Mouse (Mus musculus) cerebellum, postnatal 25 days (tissue): ENCODE data around the gene Add1.

ENCODE experiments used
- DNase-seq, 2 experiments: peaks; one replicate each; pipeline ENCODE4 v3.0.0; 2021; ENCODE audit warnings: mixed read lengths in 2 of 2

Add1 gene

DNA sequence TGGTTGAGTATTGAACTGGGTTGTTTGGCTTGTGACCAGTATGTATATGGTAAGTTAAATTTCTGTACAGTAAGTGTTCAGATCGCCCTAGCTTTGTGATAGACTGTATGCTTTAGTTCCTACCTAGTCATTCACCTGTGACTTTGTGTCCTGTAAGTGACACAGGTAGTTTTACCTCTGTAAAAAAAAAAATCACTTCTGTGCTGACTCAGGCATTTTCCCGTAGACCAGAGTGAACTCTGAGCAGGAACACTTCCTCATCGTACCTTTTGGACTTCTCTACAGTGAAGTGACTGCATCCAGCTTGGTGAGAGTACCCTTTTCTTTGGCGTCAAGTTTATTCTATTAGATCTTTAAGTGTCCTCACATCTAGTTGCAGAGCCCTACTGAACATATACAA is 36.5 kb downstream of the Add1 start:
- no peak for DNase-seq

DNA sequence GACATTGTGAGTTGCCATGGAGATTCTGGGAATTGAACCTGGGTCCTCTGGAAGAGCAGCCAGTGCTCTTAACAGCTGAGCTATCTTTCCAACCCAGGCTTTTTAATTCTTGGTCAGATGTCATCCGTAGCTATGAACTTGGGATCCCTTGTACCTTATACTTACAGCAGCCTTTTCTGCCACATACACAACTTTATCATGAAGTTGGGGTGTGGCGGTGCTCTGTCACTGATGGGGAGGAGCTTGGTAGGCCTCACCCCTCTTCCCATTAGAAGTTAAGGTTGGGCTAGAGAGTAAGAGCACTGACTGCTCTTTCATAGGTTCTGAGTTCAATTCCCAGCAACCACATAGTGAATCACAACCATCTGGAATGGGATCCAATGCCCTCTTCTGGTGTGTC is 59.5 kb downstream of the Add1 start:
- no peak for DNase-seq

DNA sequence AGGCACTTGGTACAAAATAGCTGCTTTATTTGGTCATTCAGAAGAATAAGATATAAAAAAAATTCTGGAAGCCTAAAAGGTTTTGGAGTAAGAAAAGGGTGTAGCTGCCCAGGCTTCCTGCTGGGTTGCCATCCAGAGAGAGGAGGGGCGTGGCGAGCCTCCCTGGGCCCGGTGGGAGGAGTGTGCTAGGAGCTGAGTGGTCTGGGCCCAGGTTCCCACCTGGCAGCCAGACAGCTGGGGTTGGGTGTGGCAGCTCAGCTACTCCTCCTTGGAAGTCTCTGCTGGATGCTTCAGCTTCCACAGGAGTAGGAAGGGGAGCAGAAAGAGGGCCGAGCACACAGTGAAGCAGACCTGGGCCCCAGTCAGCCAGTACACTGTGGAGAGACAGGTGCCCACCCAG is 60.2 kb downstream of the Add1 start:
- DNase-seq = no peak

DNA sequence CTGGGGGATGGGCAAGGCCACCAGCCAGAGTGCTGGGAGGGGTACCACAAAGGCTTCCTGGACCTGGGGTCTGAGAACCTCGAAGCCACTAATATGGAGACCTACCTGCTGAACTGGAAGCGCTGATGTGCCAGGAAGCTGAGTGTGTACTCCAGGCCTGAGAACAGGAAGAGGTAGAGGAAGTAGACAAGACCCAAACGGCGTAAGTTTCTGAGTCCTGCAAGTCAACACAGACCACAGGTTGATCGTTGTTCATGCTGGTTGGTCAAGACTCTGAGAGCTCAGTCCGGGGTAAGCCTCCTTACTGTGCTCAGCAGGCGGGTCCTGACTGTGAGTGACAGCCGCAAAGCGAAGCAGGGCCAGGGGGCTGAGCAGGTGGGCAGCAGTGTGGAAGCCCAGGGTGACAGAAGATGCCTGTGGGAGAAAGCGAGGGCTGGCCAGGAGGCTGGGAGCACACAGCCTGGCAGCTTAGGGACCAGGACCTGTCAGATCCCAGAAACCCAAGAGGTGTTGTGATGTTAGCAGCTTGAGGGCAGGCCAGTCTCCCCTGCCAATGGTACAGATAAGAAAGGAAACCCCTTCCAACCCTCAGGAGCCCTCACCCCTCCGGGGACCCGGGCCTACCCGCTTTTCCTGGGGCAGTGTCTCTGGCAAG is 61.4 kb downstream of the Add1 start:
- DNase-seq = no peak

DNA sequence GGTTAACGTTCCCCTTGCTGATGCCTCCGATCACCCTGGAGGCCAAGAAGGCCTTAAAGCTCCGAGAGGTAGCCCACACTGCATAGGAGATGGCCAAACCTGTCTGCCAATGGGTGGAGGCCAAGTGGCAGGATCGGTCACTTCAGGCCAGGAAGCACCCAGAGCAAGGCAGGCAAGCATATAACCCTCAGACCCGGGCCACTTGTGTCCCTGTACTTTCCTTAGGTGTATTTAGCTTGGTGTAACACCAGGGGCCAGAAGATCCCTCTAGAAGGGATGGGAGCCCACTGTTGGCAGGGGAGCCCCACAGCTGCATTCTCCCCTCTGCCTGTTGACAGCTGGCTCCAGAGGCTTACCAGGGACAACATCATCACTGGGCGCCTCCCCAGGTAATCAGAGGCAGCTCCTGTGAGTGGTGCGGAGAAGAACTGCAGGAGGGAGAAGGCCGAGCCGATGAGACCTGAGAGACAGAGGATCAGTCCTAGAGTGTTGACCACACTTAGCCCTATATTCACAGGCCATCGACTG is 62.3 kb downstream of the Add1 start:
- DNase-seq = peak; percentile 31 to 41

DNA sequence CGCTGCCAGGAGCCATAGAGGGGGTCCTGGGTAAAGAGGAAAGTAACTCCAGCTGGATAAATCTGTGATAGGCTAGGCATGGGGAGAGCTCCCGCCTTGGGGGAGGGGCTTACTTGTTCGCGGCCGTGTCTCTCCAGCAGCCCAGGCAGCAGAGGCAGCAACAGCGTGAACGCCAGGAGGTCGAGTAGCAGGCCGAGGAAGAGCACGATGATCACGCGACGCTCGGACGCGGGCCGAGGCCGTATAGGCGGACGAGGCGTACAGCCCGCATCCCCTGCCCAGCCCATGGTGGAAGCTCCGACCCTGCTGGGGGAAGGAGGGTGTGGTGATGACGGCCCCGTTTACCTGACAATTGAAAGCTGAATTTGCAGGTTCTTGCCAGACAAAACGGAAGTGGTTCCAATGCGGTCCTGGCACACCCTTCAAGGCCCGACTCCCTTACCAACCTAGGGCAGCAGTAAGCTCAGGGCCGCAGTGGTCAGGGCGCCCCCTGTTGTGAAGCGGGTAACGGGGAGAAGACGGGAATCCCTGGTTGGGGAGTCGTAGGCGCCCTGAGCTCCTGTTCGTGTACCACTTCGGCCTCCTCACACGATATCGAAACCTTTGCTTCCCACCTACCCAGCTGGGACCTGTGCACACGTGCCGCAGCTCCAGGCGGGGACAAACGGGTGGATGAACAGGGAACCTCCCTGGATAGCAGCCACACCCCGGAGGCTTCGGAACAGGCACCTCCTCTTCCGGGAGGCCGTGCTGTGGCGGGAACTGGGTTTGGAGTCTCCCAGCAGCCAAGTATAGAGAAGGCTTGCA is 63.2 kb downstream of the Add1 start, which contains the start of gene Mfsd10:
TSS of gene Mfsd10 (minus strand) at position 732 of the 807 bp plus-strand sequence.
- DNase-seq = peak; percentile 79 to 87

DNA sequence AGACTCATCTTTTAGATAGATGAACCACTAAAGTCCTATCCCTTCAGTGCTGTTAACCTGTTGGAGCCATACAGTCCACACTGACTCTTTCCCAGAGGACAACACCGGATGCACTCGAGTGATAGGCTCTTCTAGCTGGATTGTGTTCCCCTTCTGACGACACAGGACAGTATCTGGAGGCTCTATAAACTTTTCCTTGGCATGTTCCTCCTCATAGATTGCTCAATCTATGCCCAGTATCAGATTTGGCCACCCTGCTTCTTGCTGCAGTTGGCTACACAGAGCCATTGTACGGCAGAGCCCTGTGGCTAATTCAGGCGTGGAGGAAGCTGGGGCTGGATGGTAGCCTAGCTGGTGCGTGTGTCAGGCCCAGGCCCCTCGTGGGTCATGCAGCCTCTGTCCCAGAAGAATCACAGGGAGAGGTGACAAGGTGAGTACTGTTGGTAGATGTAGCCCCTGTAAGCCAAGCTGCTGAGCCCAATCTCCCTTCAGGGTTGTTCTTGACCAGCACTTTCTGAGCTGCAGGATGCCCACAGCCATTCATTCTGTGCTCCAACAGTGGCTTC is 64.2 kb downstream of the Add1 start:
- DNase-seq = no peak

DNA sequence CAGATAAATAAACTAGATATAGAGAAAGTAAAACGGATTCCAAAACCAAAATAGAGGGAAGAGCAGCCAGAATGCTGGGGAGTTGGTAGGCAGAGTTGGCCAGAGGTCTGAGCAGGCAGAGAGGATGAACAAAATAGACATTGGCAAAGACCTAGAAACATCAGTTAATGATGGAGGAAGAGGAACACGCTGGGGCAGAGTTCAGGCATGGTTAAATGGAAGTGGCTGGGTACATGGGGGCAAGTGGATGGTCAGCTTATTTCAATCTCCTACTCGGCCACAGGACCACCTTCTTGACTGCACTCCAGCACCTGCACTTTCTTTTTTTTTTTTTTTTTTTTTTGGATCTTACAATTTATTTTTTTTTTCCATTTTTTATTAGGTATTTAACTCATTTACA is 68.5 kb downstream of the Add1 start:
- no peak for DNase-seq

DNA sequence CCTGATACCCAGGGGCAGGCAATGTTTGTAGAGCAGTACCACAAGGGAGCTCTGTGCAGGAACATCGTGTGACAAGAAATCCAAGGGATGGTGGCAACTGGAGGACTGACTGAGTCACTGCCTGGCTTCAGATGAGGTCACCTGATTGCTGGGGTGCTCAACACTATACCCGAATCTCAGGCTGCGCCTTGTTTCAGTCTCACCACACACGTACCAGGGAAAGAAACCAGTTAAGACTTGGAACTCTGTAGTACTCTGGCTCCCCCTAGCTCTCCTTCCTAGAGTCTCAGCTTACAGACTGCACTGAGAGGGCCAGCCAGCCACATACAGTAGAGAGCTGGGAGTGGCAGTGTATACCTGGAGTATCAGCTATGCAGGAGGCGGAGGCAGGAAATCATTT is 69.5 kb downstream of the Add1 start:
- peak; percentile 30 to 65 for DNase-seq

DNA sequence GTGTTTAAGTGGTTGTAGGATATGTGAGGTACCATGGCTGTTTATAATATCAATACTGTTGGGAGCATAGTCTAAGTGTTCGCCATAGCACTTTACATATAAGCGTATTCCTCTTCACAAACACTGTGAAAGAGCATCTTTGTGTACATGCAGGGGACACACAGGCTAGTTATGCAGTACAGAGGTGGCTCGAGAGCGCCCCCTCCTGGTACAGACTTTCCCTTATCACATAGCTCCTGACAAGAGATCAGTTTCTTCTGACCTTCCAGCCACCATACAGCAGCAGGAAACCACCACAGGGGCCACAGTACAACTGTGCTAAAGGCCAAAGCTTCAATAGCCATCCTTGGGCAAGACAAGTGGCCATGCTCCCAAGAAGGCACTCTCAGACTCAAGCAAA is 74.1 kb downstream of the Add1 start:
- peak; percentile 70 to 83 for DNase-seq

DNA sequence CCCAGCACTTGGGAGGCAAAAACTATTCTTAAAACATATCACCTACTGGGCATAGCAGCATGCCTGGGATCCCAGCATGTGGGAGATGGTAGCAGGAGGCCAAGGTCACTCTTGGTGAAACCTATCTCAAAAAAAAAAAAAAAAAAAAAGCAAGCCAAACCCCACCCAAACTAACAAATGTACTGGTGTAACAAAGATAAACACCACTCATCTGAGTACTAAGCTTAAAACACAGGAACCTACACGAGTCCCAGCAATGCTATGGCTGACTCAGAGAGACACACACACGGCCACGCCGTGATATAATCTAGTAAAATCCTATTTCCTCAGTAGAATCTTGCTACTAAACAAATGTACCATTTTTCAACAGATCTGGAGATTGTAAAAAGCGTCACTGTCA is 79.5 kb downstream of the Add1 start:
- DNase-seq = no peak

DNA sequence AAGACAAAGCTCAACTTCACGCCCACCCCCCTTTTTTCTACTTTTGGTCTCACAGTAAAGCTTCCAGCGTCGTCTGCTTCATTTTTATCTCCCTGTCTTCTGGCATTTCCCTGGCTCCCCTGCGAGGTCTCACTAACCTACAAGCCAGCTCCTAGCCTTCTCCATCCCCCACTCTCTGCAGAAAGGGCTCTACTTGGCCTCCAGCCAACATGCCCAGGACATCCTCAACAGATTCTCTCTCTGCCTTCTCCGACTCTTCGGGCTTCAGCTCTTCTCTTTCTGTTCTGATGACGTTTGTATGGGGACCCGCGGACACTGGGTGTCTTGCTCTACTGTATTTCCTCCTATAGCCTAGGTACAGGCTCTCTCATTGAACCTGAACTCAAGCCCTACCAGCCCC is 81.4 kb downstream of the Add1 start:
- peak in 1 of 2 experiments; percentile 31 for DNase-seq

DNA sequence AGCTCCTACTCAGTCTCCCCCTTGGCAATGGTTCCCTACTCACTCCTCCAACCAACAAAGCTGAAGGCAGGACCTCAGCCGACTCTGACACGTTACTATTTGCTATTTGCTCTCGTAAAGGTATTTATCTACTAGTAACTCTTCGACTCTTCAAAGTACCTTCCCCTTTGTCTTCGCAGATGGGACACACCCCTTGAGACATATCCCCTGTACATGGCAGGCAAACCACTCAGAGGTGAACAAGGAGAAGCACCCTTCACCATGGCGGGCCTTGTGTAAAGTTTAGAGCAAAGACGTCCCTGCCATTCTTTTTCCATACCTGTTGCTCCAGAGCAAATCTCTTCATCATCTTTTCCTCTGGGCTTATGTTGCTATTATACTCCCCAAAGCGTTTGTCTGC is 84.1 kb downstream of the Add1 start:
- no peak for DNase-seq

DNA sequence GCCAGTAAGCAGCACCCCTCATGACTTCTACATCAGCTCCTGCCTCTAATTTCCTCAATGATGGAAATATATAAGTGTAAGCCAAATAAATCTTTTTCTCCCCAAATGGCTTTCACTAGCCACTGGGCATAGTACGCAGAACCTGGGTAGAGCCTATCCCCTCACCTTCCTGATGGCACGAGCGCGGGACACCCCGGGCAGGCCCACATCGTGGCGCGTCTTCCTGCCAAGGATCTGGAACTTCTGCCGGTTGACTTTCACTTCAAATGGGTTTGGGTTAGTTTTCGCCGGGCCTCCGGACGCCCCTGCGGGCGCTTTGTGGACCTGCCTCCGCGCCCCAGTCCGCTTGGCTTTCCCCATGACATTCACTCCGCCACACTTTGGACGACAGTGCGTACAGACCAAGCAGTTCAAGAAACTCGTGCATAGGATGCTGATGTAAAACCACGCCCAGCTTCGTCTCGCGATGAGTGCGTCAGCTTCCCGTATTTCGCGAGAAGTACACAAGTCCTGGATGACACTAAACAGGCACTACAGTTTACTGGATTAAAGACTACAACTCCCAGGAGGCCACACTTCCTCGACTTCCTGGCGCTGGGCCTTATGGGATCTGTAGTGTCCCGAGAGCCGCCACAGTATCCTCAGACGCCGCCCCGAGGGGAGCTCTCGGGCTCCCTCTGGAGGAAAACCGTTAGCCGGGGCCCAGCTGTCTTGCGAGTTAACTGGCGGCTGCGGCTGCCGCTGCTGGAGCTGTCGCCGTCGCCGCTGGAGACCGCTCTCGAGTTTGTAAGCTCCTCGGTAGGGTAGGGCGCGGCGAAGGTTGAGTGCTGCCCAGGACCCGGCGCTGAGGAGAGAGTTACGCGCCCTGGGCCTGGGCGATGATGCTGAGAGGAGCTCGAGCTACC is 86.5 kb downstream of the Add1 start, which contains the start of the genes Nop14 and Grk4:
TSS of gene Nop14 (minus strand) at position 463 of the 905 bp plus-strand sequence.
TSS of gene Grk4 (plus strand) at position 694 of the 905 bp plus-strand sequence.
- DNase-seq = peak; percentile 97 to 98

DNA sequence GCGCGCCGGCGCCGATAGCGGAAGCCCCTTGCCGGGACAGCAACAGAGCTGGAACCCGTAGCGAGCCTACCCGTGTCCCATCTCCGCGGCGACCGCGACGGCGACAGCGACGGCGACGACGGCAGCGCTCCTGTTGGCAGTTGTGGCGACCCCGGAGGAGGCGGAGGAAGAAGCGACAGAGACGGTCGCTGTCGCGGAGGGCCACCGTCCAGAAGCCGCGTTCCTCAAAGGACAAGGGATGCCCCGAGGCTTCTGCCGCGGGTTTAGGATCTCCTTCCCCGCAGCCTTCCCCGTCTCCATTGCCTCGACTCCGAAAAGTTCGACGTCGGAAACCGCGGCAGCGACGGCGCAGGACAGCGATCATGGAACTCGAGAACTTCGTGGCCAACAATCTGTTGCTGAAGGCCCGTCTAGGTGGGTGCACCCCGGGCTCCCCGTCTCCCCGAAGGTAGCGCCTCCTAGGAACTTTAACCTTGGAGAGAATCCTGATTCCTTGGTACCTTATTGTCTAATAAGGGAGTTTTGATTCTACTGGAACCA is 87.2 kb downstream of the Add1 start:
- no peak for DNase-seq

DNA sequence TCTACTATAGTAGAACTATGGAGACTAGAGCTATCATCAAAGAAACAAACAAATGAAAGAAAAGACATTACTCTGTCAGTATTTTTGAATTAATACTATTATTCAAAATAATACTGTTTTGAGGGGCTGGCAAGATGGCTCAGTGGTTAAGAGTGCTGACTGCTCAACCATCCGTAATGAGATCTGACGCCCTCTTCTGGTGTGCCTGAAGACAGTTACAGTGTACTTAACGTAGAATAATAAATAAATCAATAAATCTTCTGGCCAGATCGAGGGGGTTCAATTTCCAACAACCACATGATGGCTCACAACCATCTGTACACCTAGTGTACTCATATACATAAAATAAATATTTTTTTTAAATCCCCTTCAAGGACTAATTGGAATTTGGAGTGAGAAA is 88.4 kb downstream of the Add1 start:
- DNase-seq = no peak

DNA sequence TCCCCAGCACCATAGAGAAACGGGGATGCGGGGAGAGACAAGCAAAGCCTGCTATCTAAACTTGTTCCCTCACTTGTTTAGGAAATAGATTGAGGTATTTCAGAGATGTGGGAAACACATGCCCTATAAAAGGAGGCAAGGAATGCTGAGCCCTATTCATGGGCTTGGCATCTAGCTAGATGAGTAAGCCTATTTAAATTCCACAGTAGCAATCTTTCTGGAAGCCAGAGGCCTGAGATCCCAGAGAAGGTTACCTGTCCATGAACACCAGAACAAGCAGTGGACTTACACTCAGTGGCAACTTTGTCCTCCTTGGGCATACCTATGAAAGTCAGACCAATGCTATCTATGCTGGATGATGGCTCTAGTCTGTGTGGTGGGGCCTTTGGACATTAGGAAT is 89.8 kb downstream of the Add1 start:
- DNase-seq = no peak

DNA sequence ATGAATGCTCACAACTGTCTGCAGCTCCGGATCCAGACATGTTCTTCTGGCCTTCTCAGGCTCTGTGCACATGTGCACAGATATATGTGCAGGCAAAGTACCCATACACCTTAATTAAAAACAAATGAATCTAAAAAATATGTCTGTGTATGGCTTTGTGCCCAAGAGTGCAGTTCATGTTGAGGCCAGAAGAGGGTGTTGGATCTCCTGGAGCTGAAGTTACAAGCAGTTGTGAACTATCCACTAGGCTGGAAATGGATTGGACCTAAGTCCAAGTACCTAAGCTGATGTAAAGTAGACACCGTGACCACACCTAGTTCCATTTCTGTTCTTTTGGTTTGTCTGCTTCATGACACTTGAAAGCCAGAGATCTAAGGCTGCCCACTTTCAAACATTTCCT is 96.0 kb downstream of the Add1 start:
- DNase-seq = no peak

DNA sequence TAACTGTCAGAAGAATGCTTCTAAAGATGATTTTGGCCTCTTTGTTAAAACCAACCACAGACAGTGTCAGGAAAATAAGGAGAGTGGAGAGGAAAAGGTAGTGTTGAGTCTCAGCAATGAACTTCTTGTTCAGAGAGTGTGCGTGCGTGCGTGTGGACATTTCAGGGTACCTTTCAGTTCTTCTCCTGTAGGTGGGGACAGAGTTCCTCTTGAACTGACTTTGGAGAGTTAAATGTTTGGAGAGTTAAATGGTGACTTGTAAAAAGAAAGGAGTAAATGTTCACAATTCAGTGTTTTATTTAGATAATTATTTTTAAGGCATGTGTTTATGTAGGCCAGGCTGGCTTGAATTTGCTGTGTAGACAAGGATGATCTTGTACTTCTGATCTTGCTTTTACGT is 96.8 kb downstream of the Add1 start:
- no peak for DNase-seq
